In genomic region chr16:23320025-23320424, GRCm38 (mm10) we compare ENCODE assay signal across 14 mouse cellular contexts.
"Had no signal": no experiment of that assay in that cellular context is flagged by ENCODE, and none has a peak within 500 bp of the region (broad histone marks: within the 10 kb centered on the region; RNA-seq: fewer than 3 reads in every experiment).

No protein-coding gene starts in this region.

- H3K27ac ChIP-seq: left cerebral cortex, adult 2 months; limb, embryonic 10.5 days; liver, embryonic 14.5 days; lung, embryonic 15.5 days; midbrain, embryonic 12.5 days; neural tube, embryonic 13.5 days had no signal

- H3K27me3 ChIP-seq: lung, embryonic 15.5 days; midbrain, embryonic 12.5 days; neural tube, embryonic 13.5 days had no signal

- H3K4me2 ChIP-seq: lung, embryonic 15.5 days; midbrain, embryonic 12.5 days; neural tube, embryonic 13.5 days had no signal

- H3K4me3 ChIP-seq: left cerebral cortex, adult 2 months; limb, embryonic 10.5 days; lung, embryonic 15.5 days; midbrain, embryonic 12.5 days; neural tube, embryonic 13.5 days had no signal

- DNase-seq: kidney, postnatal 25 days; lung, postnatal 14 days; retina, postnatal 1 day; right cerebral cortex, postnatal 4 days; spleen, adult 18-20 months; thymus, adult 18-20 months; thymus, postnatal 14 days had no signal

- ATAC-seq: midbrain, embryonic 16.5 days had no signal

- H3K9ac ChIP-seq: liver, embryonic 14.5 days; lung, embryonic 15.5 days; midbrain, embryonic 12.5 days; neural tube, embryonic 13.5 days had no signal

- H3K9me3 ChIP-seq: limb, embryonic 10.5 days; lung, embryonic 15.5 days; midbrain, embryonic 12.5 days; neural tube, embryonic 13.5 days had no signal
